Mouse (Mus musculus): ENCODE results near the gene Glipr1. TPM values are rescaled to one million over a fixed set of nuclear protein-coding genes. Genes with fewer than 3 reads are reported as not detected.
"Not testable (repeated sequence)": the region's sequence is repeated elsewhere in the genome, so short reads cannot be mapped to it uniquely, and the experiment has no call there.

Gene Glipr1
- total RNA-seq (2021), result under 1 TPM in 1 of 2 experiments, not detected in 1; 0.22 TPM
- long read RNA-seq, experiment 1, result 0 reads
- long read RNA-seq, experiment 2, result 0 reads

GRCm38 (mm10) chr10:112002544-112003215 lies at the start of gene Glipr1:
TSS of gene Glipr1 (minus strand) at chr10:112002631.
- intact Hi-C loops (cut with DNase I; ENCODE audit: low total_unique reads), result no loop called here
- DNase-seq, result no peak

DNA sequence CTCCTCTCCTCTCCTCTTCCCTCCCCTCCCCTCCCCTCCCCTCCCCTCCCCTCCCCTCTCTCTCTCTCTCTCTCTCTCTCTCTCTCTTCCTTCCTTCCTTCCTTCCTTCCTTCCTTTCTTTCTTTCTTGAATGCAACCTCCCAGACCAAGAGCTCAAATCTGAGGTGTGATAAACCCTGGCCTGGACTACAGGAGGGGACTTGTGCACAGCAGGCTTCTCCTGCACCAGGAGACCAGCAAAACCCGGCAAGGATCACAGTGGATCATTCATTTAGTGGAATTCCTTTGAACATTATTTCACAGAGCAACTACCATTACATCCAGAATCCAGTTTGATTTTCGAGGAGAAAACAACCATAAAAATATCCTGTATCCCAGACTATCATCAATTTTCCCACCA lies 49.5 kb upstream of the Glipr1 start:
- DNase-seq; intact Hi-C loops (cut with DNase I; ENCODE audit: low total_unique reads): not testable (repeated sequence)

DNA sequence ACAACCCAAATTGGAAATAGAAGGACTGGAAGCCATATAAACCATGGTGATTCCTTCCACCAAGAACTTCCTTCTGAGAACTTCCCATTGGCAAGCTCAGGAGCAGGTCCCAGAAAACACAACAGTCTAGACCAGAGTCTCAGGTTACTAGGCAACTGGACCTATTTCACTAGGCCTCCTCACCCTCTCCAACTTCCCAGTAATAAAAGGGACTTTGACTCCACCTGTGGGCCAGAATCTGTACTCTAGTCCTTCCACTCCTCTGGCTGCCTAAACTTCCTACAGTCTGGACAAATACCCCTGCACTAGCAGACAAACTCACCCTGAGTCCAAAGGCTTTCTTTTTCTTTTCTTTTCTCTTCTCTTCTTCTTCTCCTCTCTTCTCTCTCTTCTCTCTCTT lies 48.8 kb upstream of the Glipr1 start:
- intact Hi-C loops (cut with DNase I; ENCODE audit: low total_unique reads), result no loop called here
- DNase-seq, result no peak

DNA sequence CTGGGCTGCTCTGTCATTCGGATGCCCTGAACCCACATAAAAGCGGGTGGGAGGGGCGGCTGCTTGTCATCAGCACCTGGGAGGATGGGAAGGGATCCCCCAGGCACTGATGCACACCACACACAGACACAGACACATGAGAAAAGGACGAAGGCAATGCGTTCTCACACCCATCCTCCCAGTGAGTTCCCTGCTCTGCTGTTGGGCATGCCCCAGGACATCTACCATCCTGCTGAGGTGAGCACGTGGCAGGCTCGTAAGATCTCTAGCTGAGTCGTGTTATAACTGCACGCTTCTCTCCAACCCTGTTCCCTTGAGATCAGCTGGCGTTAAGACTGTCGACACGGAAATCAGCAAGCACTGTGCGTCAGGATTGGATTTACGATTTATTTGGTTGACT lies 41.9 kb upstream of the Glipr1 start:
- intact Hi-C loops (cut with DNase I; ENCODE audit: low total_unique reads); DNase-seq: not testable (repeated sequence)

DNA sequence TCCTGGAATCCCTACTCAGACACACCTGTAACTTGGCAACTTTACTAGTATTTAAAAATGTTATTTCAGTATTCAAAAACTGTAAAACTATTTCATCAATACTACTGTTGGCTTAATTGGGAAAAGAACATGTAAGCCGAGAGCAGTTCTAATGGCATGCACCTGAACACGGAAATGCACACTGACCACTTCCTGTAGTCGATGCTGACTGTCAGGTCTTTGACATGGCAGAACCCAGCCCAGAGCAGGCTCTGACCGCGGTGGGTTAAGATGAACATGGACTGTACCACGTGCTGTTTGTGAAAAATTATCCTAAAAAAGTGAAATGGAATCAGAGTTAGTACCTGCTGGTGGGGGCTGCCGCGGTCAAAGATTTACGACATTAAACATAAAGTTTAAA lies 41.1 kb upstream of the Glipr1 start:
- intact Hi-C loops (cut with DNase I; ENCODE audit: low total_unique reads); DNase-seq: not testable (repeated sequence)

- DNase-seq; intact Hi-C loops (cut with DNase I; ENCODE audit: low total_unique reads): not testable (repeated sequence)
Observed at GRCm38 (mm10) chr10:112028689-112029088, 26.3 kb upstream of the Glipr1 start.

DNA sequence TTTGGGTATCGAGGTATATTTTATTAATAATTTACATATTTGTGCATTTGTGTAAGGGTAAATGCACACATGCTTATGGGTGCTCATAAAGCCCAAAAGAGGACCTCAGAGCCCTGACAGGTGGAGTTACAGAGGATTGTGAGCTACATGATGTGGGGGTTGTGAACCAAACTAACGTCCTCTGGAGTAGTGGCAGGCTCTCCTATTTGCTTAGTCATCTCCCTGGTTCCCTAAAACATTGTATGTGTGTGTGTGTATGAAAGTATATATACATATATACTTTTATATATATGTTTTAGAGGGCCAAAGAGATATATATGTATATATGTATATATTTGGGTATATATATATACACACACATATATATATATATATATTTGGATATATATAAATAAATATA lies 21.2 kb upstream of the Glipr1 start:
- intact Hi-C loops (cut with DNase I; ENCODE audit: low total_unique reads), result no loop called here
- no peak for DNase-seq

GRCm38 (mm10) chr10:112009511-112009910 lies 7.1 kb upstream of the Glipr1 start:
- intact Hi-C loops (cut with DNase I; ENCODE audit: low total_unique reads); DNase-seq: not testable (repeated sequence)

DNA sequence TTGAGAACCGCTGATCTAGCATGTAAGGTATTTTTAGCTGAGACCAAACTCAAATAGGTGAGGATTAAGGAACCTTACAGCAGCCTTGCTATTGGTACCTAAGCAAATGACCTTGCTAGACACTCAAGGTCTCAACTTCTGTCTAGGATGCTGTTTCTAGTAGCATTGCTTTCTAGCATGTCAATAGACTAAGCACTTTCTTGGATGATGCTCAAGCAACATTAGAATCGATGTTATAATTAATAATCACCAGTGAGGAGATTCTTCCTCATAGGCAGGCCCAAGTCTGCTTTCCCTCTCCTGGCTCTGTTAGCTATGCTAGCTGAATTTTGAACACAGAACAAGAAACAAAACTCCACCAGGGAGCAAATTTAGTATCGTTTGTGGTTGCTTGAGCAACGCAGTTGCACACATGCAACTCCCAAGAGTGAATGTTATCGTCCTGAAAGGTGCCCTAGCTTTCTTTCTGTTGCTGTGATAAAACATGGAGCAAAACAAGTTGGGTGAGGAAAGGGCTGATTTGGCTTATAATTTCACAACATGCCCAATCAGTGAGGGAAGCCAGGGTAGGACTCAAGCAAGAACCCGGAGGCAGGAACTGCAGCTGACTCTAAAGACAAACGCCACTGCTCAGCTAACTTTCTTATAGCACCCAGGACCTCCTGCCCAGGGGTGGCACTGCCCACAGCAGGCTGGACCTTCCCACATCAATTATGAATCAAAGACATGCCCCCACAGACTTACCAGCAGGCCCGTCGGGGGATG lies 493 bp downstream of the Glipr1 start:
- intact Hi-C loops (cut with DNase I; ENCODE audit: low total_unique reads), result no loop called here
- no peak for DNase-seq

GRCm38 (mm10) chr10:112001350-112001749 lies 1.1 kb downstream of the Glipr1 start:
- intact Hi-C loops (cut with DNase I; ENCODE audit: low total_unique reads), result no loop called here
- DNase-seq, result no peak

GRCm38 (mm10) chr10:112000568-112000967 lies 1.9 kb downstream of the Glipr1 start:
- DNase-seq, result no peak
- intact Hi-C loops (cut with DNase I; ENCODE audit: low total_unique reads), result no loop called here

GRCm38 (mm10) chr10:111999765-112000164 lies 2.7 kb downstream of the Glipr1 start:
- intact Hi-C loops (cut with DNase I; ENCODE audit: low total_unique reads), result no loop called here
- DNase-seq, result no peak

DNA sequence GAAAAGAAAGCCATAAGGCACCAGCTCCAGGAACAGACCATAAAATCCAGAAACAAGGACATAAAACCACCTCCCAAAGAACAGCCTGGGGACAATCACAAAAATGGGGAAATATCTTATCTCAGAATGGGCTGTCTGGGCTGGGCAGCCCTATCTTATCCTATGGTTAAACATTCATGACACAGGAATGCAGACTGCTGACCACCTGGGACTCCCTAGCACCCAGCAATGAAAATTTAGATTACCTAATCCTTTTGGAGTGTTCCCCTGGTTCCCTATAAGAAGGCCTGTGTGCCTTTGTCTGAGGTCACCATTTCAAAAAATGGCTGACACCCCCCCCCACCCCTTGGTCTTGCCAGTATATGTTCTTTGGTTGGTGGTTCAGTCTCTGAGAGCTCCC lies 4.8 kb downstream of the Glipr1 start:
- intact Hi-C loops (cut with DNase I; ENCODE audit: low total_unique reads), result no loop called here
- DNase-seq, result no peak

GRCm38 (mm10) chr10:111996911-111997347 lies 5.5 kb downstream of the Glipr1 start:
- intact Hi-C loops (cut with DNase I; ENCODE audit: low total_unique reads), result no loop called here
- DNase-seq, result no peak

DNA sequence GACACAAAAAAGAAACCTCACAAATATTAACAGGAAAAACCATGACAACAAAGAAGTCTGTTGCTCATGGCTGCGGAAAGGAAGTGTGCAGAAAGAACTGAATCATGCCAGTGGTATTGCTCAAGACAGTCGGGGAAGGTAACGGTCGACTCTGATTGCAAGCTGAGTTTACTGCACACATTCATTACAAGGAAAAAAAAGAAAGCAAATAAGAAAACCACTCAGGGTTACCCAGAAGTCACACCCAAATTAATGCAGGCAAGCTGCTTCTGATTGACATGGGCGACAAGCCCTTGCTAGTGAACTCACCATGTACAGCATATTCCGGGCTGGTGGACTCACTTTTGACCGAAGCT lies 5.9 kb downstream of the Glipr1 start:
- DNase-seq, result no peak
- intact Hi-C loops (cut with DNase I; ENCODE audit: low total_unique reads), result no loop called here

GRCm38 (mm10) chr10:111995803-111996548 lies 6.5 kb downstream of the Glipr1 start:
- DNase-seq, result no peak
- intact Hi-C loops (cut with DNase I; ENCODE audit: low total_unique reads), result no loop called here

DNA sequence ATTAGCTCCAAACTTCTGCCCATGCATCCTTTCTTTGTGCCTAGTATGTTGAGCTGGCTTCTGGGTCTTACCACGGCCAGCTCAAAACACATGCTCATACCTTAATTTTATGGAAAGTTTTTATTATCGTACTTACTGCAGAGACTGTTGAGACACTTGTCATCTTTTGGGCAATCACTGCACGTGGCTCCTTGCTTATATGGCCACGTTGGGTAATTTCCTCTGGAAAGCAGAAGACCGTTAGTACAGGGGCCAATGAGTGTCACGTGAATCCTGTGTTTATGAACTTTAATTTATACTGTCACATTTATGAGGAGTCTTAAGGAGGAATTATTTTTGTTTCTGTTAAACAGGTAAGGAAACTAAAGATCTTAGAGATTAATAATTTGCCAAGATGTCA lies 16.0 kb downstream of the Glipr1 start:
- DNase-seq, result no peak
- intact Hi-C loops (cut with DNase I; ENCODE audit: low total_unique reads), result no loop called here

DNA sequence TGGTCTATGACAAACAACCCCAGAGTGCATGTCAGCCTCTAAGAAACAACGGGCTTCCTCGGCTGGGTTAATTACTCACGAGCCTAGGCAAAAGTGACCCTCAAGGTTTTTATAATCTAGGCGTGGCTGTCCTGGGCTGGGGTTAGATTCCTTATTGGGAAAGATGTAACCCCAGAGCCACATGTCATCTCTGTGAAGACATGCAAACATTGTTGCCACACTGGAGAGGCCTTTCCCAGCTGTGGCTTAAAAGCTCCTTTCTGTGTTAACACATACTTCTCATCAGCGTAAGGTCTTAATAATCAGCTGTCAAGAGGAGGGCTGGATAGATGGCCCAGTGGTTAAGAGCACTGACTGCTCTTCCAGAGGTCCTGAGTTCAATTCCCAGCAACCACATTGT lies 19.4 kb downstream of the Glipr1 start:
- intact Hi-C loops (cut with DNase I; ENCODE audit: low total_unique reads), result no loop called here
- DNase-seq, result no peak

DNA sequence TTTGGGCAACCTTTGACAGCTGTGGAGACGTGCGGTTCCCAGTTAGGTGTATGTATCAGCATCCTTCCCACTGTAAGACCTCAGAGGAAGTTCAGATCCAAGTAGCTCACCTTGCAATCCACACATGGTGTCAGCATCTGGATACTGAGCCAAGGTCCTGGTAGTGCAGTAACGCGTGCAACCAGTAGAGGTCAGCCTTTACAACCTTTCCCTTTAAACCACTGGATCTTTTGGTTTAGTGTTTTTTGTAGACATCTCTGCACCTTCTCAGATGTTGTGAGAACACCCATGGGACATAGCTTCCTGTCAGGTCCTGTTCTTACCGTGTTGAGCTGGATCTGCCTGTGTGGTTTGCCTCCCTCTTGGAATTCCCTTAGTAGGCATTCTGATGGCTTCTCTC lies 24.8 kb downstream of the Glipr1 start:
- intact Hi-C loops (cut with DNase I; ENCODE audit: low total_unique reads), result no loop called here
- DNase-seq, result peak; percentile 27
